Mouse (Mus musculus) kidney, adult 8-10 months (tissue): Measurements from ENCODE around the gene Glis3.

Source experiments
- DNase-seq, 2 experiments: peaks; one replicate each; pipeline ENCODE4 v3.0.0; 2022

The Glis3 gene

DNA sequence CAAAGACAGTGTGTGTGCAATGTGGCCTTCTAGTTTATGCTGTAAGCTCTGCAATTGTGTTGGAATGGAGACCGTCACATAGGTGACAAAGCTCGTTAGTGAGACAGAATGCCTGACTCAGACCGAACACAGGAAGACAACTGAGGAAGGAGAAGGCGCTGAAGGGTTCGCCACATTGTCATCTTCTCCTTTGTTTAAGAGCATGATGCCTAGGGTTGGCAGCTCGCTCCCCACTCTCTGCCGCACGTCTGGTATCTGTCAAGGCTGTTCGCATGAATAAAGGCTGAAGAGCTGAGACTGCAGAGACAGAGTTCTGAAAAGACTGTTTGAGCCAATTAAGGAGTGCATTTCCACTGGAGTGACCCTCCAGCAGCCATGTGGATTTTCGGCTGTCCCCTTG is 452.4 kb downstream of the Glis3 start:
- no peak for DNase-seq

DNA sequence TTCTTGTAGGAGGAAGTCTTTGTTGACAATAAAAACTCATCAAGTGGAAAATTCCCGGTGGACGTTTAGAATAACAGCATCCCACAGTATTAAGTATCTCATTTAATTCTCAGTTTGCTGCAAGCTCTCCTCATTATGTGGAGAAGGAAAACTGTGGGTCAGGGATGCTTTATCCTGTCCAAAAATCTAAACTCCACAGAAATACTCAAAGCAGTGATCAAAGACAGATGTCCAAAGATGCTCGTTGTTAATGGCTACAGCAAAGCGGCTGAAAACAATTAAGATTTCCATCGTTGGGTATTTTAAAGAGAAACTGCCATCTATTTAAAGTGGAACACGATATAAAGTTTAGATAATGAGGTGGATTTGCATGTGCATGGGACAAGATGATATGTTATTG is 454.2 kb downstream of the Glis3 start:
- DNase-seq, result no peak

DNA sequence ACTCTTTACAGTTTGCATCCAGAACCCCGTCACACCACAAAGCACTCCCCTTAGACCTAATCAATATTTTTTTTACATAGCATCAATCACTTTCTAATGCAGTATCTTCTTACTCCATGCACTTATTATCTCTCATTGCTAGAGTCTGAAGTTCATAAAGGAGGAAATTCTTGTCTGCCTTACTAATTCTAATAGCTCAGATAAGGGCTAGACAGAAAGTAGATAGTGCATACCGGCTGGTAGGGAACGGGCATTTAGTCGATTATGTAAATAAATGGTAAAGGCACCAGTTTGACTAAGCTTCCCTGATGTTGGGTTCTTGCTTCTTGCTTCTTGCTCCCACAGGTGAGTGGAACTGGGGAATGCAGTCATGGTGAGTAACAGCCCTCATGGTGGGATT is 468.2 kb downstream of the Glis3 start:
- DNase-seq, result no peak
